Mouse (Mus musculus): Measurements from ENCODE around the gene Cchcr1.
A peak's percentile ranks its signal among the peaks of the same experiment; 100 is the strongest.

Cchcr1 gene

GRCm38 (mm10) chr17:35556186-35556765 lies 39.4 kb downstream of the Cchcr1 start:
- no peak for DNase-seq (ENCODE audit: low spot score)

- peak; percentile 53 for DNase-seq (ENCODE audit: low spot score)
These were observed 39.9 kb downstream of the Cchcr1 start for GRCm38 (mm10) chr17:35556812-35557211.

DNA sequence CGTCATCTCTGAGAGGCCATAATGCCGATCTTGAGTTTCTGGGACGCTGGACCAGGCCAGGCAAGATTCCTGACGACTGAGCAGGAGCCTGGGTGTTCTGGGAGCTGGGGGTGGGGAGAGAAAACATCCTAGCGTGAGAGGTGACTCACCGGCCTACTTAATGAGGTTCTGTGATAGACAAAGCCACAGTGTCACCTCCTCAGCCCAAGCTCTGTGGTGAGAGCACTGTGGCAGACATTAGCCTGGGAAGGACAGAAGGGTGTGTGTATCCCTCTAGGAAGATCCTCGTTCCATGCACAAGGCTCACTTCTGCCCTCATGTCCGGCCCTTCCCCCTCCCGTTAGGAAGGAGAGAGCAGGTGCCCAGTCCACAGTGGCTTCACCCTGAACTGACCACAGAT lies 40.5 kb downstream of the Cchcr1 start:
- no peak for DNase-seq (ENCODE audit: low spot score)

DNA sequence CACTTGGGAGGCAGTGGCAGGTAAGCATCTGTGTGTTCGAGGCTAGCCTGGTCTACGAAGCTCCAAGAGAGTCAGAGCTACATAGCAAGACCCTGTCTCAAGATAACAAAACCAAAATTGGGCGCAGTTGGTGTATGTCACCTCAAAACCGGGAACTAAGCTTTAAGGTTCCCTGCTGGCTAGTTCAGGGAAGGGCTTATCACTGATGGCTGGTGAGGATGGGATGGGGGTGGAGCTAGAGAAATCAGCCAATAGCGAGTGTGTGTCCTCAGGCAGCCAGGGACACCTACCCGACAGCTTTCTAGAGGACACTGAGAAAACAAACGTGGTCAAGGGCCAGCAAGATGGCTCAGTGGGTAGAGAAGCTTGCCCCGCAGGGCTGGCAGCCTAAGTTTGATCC lies 41.3 kb downstream of the Cchcr1 start:
- DNase-seq (ENCODE audit: low spot score) = no peak

GRCm38 (mm10) chr17:35567150-35567549 lies 50.2 kb downstream of the Cchcr1 start, which contains the start of gene 2300002M23Rik:
Gene 2300002M23Rik, plus strand, starts transcription at chr17:35567450.
- no peak for DNase-seq (ENCODE audit: low spot score)

- DNase-seq (ENCODE audit: low spot score) = no peak
These were observed 50.9 kb downstream of the Cchcr1 start for GRCm38 (mm10) chr17:35567767-35568166.

GRCm38 (mm10) chr17:35569091-35569944 lies 52.4 kb downstream of the Cchcr1 start:
- DNase-seq (ENCODE audit: low spot score) = no peak

GRCm38 (mm10) chr17:35570836-35571235 lies 53.9 kb downstream of the Cchcr1 start:
- no peak for DNase-seq (ENCODE audit: low spot score)

DNA sequence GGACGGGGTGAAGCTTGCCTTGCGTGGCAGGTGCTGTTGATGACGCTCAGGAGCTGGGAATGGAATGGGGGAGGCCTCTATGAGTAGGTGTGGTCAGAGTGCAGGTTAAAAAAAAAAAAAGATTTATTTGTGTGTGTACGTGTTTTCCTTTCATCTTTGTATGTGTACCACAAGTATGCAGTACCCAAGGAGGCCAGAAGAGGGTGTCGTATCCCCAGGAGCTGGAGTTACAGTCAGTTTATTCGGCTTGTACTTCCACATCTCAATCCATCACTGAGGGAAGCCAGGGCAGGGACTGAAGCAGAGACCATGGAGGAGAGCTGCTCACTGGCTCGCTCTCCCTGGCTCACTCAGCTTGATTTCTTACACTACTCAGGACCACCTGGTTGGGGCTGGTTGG lies 54.6 kb downstream of the Cchcr1 start:
- no peak for DNase-seq (ENCODE audit: low spot score)

- peak; percentile 83 for DNase-seq (ENCODE audit: low spot score)
These were observed 61.3 kb downstream of the Cchcr1 start for GRCm38 (mm10) chr17:35578211-35578610.

Measured in lung, postnatal 25 days (tissue).